Mouse (Mus musculus) cerebellum, postnatal 10 days (tissue): ENCODE data around the gene Rubcnl.

Source experiments
- DNase-seq, 2 experiments: peaks; one replicate each; pipeline ENCODE4 v3.0.0; 2021; ENCODE audit warnings: mixed read lengths in 2 of 2

The Rubcnl gene

DNA sequence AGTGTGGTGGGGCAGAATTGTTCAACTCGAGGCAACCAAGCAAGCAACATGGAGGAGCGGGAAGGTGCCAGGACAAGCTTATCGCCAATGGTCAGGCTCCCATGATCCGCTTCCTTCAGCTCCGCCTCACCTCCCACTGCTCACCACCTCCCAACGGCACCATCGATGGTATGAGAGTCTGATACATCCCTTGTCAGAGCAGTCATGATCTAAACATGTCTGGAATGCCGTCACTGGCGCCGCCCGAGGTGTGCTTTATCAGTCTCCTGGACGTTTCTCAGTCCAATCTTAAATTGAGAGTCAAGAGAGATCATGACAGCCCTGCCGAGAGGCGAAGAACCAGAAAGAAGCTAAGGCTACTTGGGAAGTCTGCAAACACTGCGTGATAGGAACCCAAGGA is 55.3 kb downstream of the Rubcnl start:
- DNase-seq = no peak

DNA sequence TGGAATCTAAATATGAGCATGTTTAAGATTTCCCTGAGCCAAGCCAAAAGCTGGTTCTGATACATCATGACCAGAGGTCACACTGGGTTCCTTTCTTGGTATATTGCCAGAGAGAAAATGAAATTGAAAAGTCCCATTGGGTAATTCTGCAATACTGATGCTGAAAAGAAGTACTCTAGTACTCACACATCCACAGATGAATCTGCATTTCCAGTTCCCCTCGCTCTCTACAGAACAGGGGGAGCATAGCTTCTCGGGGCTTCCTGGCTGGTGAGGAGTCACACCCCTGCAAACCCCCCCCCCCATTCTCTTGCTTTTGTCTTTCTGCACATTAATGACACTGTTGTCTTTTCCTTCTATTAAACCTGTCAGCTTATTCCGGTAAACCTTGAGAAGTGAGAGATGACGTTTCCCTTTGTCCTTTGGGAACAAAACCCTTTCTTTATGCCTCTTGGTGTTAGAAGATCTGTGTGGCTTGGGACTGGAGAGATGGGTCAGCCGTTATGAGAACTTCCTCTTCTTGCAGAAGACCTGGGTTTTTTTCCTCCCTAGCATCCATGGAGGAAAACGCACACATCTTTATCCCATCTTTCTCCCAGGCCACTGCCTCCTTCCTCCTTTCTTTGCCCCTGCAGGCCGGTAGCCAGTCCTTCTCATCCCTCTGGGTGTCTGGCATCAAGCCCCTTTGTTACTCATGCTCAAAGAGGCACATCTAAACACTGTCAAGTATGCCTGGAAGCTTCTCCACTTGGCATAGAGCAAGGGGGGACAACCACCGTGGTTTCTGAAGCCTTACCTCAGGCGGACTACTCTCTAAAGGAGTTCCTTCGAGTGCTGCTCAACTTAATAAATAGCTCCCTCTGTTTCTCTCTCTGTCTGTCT is 59.7 kb downstream of the Rubcnl start:
- peak; percentile 42 to 53 for DNase-seq

DNA sequence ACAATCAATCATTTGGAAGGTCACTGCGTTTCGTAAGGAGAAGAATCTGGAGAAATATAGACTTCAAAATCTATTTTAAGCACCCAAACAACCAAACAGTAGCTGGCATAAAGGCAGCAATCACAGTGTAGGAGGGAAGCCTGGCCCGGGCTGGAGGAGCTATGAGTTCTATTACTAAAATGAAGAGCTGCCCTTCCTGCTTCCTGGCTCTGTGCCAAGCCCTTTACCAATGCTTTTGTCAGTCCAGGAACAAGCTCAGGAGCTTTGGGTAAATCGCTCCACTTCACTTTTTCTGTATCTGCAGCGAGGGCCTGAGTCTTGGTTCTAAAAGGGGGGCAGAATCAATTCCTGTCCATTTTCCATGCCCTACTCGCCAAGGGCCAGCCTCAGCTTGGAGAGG is 62.1 kb downstream of the Rubcnl start:
- DNase-seq = peak; percentile 57 to 60
